Mouse (Mus musculus) CH12.LX (cell line): ENCODE results near the gene Klhl29.

Source experiments
- CTCF ChIP-seq, 2 experiments: IDR thresholded peaks in 1 of 2; conservative IDR thresholded peaks in 1 of 2; 2 replicates each; pipeline ENCODE4 v1.5.1; 2011 to 2012; ENCODE audit warnings: low read depth in 2 of 2, low read length in 2 of 2, improper control_type of control experiment in 1 of 2, inconsistent platforms in 1 of 2, mild to moderate bottlenecking in 1 of 2, moderate library complexity in 1 of 2
- EP300 ChIP-seq: IDR thresholded peaks from 2 replicates; pipeline ENCODE4 v1.6.1; 2011; ENCODE audit warnings: low read length, improper control_type of control experiment
- RAD21 ChIP-seq: IDR thresholded peaks from 2 replicates; pipeline ENCODE4 v1.6.1; 2011; ENCODE audit warnings: low read depth, mild to moderate bottlenecking, low read length, improper control_type of control experiment, moderate library complexity
- ZC3H11A ChIP-seq: IDR thresholded peaks from 2 replicates; pipeline ENCODE4 v1.6.1; 2012; ENCODE audit warnings: low read depth, mild to moderate bottlenecking, inconsistent platforms, low read length, improper control_type of control experiment

- TF ChIP-seq CTCF (conservative IDR thresholded peaks at IDR 0.05 in 1 of 2, IDR thresholded peaks at IDR 0.05 in 1 of 2; ENCODE audit: low read depth in 2 of 2, low read length in 2 of 2) (no peak), EP300 (no peak), ZC3H11A (no peak), RAD21 (no peak)
These were observed 121.1 kb downstream of the Klhl29 start for GRCm38 (mm10) chr12:5254246-5254982.
